Mouse (Mus musculus) lung, embryonic 14.5 days (tissue): ENCODE data around the gene Tubb4b. TPM values are rescaled to one million over a fixed set of nuclear protein-coding genes. Genes with fewer than 3 reads are reported as not detected.

Source experiments
- ATAC-seq: fragments of 200-750 bp; cut with Nextera tagmentation; 2 replicates; pipeline ENCODE4 v1.8.0; 2017; ENCODE audit warnings: mild to moderate bottlenecking, moderate TSS enrichment, moderate library complexity; ENCODE audit not compliant: insufficient read depth
- DNase-seq: peaks from one replicate; pipeline ENCODE4 v3.0.0-alpha.2; 2015
- H3K27ac ChIP-seq: fragments of 300-500 bp; sonication (generic); 2 replicates; pipeline ENCODE4 v1.5.1; 2014; ENCODE audit warnings: low read depth, mild to moderate bottlenecking, moderate library complexity
- H3K27me3 ChIP-seq: fragments of 300-500 bp; sonication (generic); 2 replicates; pipeline ENCODE4 v1.6.1; 2014; ENCODE audit warnings: low read length, control low read depth; ENCODE audit not compliant: insufficient read depth
- H3K36me3 ChIP-seq: fragments of 300-500 bp; sonication (generic); 2 replicates; pipeline ENCODE4 v1.6.1; 2014; ENCODE audit warnings: control low read depth; ENCODE audit not compliant: insufficient read depth
- H3K4me1 ChIP-seq: fragments of 300-500 bp; sonication (generic); 2 replicates; pipeline ENCODE4 v1.6.1; 2014; ENCODE audit warnings: antibody characterized with exemption, control low read depth; ENCODE audit not compliant: insufficient read depth
- H3K4me2 ChIP-seq: fragments of 300-500 bp; sonication (generic); 2 replicates; pipeline ENCODE4 v1.6.1; 2014; ENCODE audit warnings: mild to moderate bottlenecking
- H3K4me3 ChIP-seq: fragments of 300-500 bp; sonication (generic); 2 replicates; pipeline ENCODE4 v1.5.1; 2014; ENCODE audit warnings: low read depth, low read length
- H3K9ac ChIP-seq: fragments of 300-500 bp; sonication (generic); 2 replicates; pipeline ENCODE4 v1.6.1; 2014
- H3K9me3 ChIP-seq: fragments of 300-500 bp; sonication (generic); 2 replicates; pipeline ENCODE4 v1.6.1; 2016; ENCODE audit warnings: low read depth, low read length, control low read depth
- CTCF ChIP-seq: IDR thresholded peaks from 2 replicates; pipeline ENCODE4 v1.5.1; 2016; ENCODE audit warnings: antibody characterized with exemption, low read depth
- WGBS: fragments of 180-500 bp; shearing (Covaris S2); extraction: QIAGEN DNeasy Blood & Tissue Kit; methylation state at CpG from one replicate; pipeline ENCODE4 v1.1.7; 2014; 5-methylcytosine and 5-hydroxymethylcytosine counted together
- polyA plus RNA-seq: library from polyadenylated mRNA; unstranded; fragments of >200 nt; fragmentation: Nextera tagmentation; extraction: Ambion mirVana; gene quantifications from 2 replicates; pipeline ENCODE4 v1.2.1, GENCODE M21; 2014

The Tubb4b gene
- polyA plus RNA-seq, 1 experiment from 2014 or later = 610 TPM

DNA sequence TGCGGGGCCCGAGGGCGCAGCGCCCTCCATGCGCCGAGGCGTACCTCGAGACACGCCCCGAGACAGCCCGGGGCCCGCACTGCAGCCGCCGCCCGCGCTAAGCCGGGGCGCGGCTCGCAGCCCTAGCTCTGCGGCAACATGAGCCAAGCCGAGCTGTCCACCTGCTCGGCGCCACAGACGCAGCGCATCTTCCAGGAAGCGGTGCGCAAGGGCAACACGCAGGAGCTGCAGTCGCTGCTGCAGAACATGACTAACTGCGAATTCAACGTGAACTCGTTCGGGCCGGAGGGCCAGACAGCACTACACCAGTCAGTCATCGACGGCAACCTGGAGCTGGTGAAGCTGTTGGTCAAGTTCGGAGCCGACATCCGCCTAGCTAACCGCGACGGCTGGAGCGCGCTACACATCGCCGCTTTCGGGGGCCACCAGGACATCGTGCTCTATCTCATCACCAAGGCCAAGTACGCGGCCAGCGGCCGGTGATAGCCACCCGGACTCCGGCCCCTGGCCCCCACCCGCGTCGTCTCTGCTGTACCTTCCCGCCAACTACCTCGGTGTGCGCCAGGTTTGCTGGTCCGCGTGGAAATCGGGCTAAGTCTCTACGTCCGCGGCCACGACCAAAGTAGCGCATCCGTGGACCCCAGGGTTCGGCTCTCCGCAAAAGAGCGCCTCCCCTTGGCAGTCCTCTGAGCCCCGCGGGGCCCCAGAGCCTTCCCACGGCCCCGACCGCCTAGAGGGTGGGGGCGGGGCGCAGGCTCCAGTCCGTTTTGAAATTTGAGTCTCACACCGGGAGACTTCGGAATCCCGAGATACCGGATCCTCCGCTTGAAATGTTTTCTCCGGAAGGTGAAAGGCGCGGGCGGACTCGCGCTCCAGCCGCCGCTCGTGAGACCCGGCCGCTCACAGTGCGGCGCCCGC lies 43.3 kb downstream of the Tubb4b start:
- Histone ChIP-seq H3K9me3 (no peaks in the 10 kb centered on the region), H3K27me3 (peaks cover 66% of the 10 kb centered on the region), H3K4me2 (peak overlapping the region; percentile 91), H3K4me1 (peaks cover 15% of the 10 kb centered on the region), H3K36me3 (no peaks in the 10 kb centered on the region), H3K27ac (peak overlapping the region; percentile 86), H3K4me3 (peak overlapping the region; percentile 62), H3K9ac (peak overlapping the region; percentile 60)
- DNase-seq (peak; percentile 64), ATAC-seq (peak; percentile 37)
- WGBS = under 1% methylated on average over 100 of the region's 100 CpGs
- peak; percentile 6; the same call in 1 of the 2 replicates for TF ChIP-seq CTCF

- under 1% methylated on average over 35 of the region's 35 CpGs for WGBS
- peak within 1 kb of the TSS; percentile 60 for H3K9ac ChIP-seq
- peak within 1 kb of the TSS; percentile 91 for H3K4me2 ChIP-seq
- peaks cover 15% of the 10 kb centered on the region for H3K4me1 ChIP-seq
- DNase-seq = peak; percentile 91
- H3K4me3 ChIP-seq = peak within 1 kb of the TSS; percentile 62
- H3K27ac ChIP-seq = peak within 1 kb of the TSS; percentile 86
- no peaks in the 10 kb centered on the region for H3K36me3 ChIP-seq
- peak; percentile 60 for TF ChIP-seq CTCF
- H3K27me3 ChIP-seq = peaks cover 65% of the 10 kb centered on the region
- peak; percentile 83 for ATAC-seq
- no peaks in the 10 kb centered on the region for H3K9me3 ChIP-seq
Observed at GRCm38 (mm10) chr2:25180478-25180903, 44.0 kb downstream of the Tubb4b start, which contains the start of gene Nrarp. Gene Nrarp, plus strand, starts transcription at chr2:25180758.

DNA sequence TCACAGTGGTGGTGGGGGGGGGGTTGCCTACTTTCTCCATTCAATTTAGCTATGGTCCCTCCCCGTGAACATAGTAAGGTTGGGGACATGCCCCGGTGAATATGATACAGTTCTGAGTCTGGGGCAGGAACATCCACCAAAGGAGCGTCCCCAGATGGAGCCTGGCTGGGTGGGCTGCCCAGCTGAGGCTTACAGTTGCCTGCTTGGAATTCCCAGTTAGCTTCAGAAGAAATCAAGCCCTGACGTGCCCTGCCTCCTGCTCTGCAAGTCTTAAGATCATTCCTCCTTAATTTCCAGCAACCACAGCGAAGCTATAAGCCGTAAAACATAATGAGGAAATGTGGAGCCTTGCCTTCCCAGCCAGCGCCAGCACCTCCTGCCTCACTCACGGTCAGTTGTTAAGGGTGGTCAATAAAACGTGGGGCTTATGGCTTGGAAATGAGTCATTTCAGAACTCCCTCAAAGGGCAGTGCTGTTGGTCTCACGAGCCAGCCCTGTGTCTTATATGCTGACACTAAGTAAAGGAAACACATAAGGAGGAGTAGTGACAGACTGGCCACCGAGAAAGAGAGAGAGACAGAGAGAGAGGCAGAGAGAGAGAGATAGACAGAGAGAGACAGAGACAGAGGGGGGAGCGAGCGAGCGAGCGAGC lies 44.8 kb downstream of the Tubb4b start:
- peak overlapping the region; percentile 91 for H3K4me2 ChIP-seq
- no peak for TF ChIP-seq CTCF
- H3K27ac ChIP-seq = no peak overlapping the region
- H3K9ac ChIP-seq = no peak overlapping the region
- H3K4me3 ChIP-seq = peak overlapping the region; percentile 62
- peaks cover 15% of the 10 kb centered on the region for H3K4me1 ChIP-seq
- WGBS = 47% methylated on average over 15 of the region's 15 CpGs
- H3K9me3 ChIP-seq = no peaks in the 10 kb centered on the region
- DNase-seq (no peak), ATAC-seq (no peak)
- no peaks in the 10 kb centered on the region for H3K36me3 ChIP-seq
- H3K27me3 ChIP-seq = peaks cover 59% of the 10 kb centered on the region

- peaks cover 48% of the 10 kb centered on the region for H3K27me3 ChIP-seq
- no peak for TF ChIP-seq CTCF
- 24% methylated on average over 10 of the region's 10 CpGs for WGBS
- no peak overlapping the region; the same call in 1 of the 2 replicates for H3K4me2 ChIP-seq
- no peaks in the 10 kb centered on the region for H3K9me3 ChIP-seq
- 0 out of 2 replicates have a peak overlapping the region, but pooled peaks have one; percentile 16 for H3K9ac ChIP-seq
- H3K27ac ChIP-seq = no peak overlapping the region; the same call in 1 of the 2 replicates
- no peak for ATAC-seq
- H3K4me3 ChIP-seq = no peak overlapping the region
- peaks cover 15% of the 10 kb centered on the region for H3K4me1 ChIP-seq
- H3K36me3 ChIP-seq = no peaks in the 10 kb centered on the region
- DNase-seq = no peak
Observed at GRCm38 (mm10) chr2:25178285-25178972, 46.1 kb downstream of the Tubb4b start.

DNA sequence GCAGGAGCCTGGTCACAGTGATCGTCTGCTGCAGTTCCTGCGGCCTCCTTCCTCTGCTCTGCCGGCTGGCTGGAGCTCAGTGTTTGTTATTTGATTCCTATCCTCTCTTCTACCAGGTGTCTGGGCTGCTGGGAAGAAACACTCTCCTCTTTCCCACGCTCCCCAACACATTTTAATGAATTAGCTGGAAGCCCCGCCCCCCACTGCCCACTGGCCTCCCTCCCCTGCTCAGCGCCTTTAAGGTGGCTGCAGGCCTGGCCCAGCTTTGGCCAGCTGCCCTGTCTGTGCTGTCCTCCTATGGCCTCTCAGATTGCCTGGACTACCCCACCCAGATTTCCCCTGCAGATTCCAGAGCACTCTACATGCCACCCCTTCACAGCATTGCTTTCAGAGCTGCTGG lies 46.8 kb downstream of the Tubb4b start:
- Histone ChIP-seq H3K27ac (peak overlapping the region; percentile 46; the same call in 1 of the 2 replicates), H3K9ac (peak overlapping the region; percentile 15; the same call in 1 of the 2 replicates), H3K27me3 (peaks cover 41% of the 10 kb centered on the region), H3K4me2 (peak overlapping the region; percentile 18; the same call in 1 of the 2 replicates), H3K9me3 (no peaks in the 10 kb centered on the region), H3K4me3 (no peak overlapping the region), H3K36me3 (no peaks in the 10 kb centered on the region), H3K4me1 (peaks cover 15% of the 10 kb centered on the region)
- 3% methylated on average over 6 of the region's 6 CpGs for WGBS
- no peak for TF ChIP-seq CTCF
- ATAC-seq (no peak), DNase-seq (peak; percentile 56)

DNA sequence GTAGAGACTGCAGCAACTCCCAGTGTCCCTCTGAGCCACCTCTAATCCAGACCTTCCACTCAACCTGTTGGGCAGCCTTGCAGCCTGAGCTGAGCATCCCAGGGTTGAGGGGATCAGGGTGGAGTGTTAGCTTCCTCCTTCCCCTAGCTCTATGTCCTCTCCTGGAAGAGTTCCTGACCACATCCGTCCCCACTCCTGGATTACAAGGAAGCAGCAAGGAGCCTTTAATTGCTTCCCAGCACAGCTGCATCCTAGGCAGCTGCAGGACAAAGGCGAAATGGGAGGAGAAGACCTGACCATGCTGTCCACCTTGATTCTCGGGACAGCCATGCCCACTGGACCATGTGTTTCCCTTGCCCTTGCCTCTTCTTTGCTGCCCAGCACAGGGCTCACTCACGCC lies 47.4 kb downstream of the Tubb4b start:
- H3K4me2 ChIP-seq = peak overlapping the region; percentile 18; the same call in 1 of the 2 replicates
- H3K4me1 ChIP-seq = peaks cover 15% of the 10 kb centered on the region
- peak overlapping the region; percentile 46; the same call in 1 of the 2 replicates for H3K27ac ChIP-seq
- H3K27me3 ChIP-seq = peaks cover 38% of the 10 kb centered on the region
- H3K9ac ChIP-seq = peak overlapping the region; percentile 15; the same call in 1 of the 2 replicates
- ATAC-seq = no peak
- 41% methylated on average over 4 of the region's 4 CpGs for WGBS
- no peak overlapping the region for H3K4me3 ChIP-seq
- no peak for TF ChIP-seq CTCF
- no peaks in the 10 kb centered on the region for H3K36me3 ChIP-seq
- H3K9me3 ChIP-seq = no peaks in the 10 kb centered on the region
- DNase-seq = no peak
